Mouse (Mus musculus) bone marrow macrophage, adult 2 months (primary cell): ENCODE results near the gene Fbxw4.

ENCODE experiments used
- CTCF ChIP-seq: IDR thresholded peaks from 2 replicates; pipeline ENCODE4 v1.5.1; 2012; ENCODE audit warnings: low read depth, mild to moderate bottlenecking, low read length, moderate library complexity
- POLR2A ChIP-seq: IDR thresholded peaks from 2 replicates; pipeline ENCODE4 v1.6.1; 2012; ENCODE audit warnings: mild to moderate bottlenecking, low read depth, low read length, borderline replicate concordance

DNA sequence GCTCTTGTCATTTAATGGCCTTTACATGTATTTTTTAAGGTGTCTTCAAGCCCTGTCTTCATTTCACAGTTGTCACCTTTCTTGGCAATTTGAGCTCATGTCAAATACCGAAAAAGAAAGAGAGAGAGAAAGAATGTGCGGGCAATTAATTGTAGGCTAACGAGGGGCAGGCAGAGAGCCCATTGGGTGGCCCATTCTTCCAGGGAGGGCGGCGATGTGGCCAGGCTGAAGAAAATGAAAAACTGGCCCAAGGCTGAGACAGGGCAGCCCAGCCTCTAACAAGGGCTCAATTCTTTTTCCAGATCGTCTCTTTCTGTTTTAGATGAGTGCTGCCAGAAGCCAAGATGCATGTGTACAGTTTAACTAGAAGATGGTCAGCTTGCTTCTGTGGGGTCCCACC is 6.1 kb downstream of the Fbxw4 start:
- TF ChIP-seq CTCF (no peak), POLR2A (no peak)
